Mouse (Mus musculus) WW6 (cell line): ENCODE data around the gene Igsf3.
"Not testable (repeated sequence)": the region's sequence is repeated elsewhere in the genome, so short reads cannot be mapped to it uniquely, and the experiment has no call there.

Source experiments
- DNase-seq: peaks from one replicate; pipeline ENCODE4 v3.0.0-alpha.2; 2013; ENCODE audit warnings: low read depth, low spot score

Gene Igsf3

GRCm38 (mm10) chr3:101404620-101405415, 27.9 kb downstream of the Igsf3 start:
- DNase-seq, result no peak

- DNase-seq, result no peak
Observed at GRCm38 (mm10) chr3:101405495-101405894, 28.6 kb downstream of the Igsf3 start.

GRCm38 (mm10) chr3:101406097-101406496, 29.2 kb downstream of the Igsf3 start:
- no peak for DNase-seq

- DNase-seq, result no peak
Observed at GRCm38 (mm10) chr3:101407568-101407967, 30.7 kb downstream of the Igsf3 start.

GRCm38 (mm10) chr3:101408953-101409750, 32.3 kb downstream of the Igsf3 start:
- DNase-seq, result no peak

- no peak for DNase-seq
Observed at GRCm38 (mm10) chr3:101410202-101410601, 33.3 kb downstream of the Igsf3 start.

GRCm38 (mm10) chr3:101410745-101411144, 33.9 kb downstream of the Igsf3 start:
- DNase-seq, result no peak

- DNase-seq, result no peak
Observed at GRCm38 (mm10) chr3:101411626-101412025, 34.7 kb downstream of the Igsf3 start.

GRCm38 (mm10) chr3:101412115-101412514, 35.2 kb downstream of the Igsf3 start:
- no peak for DNase-seq

- DNase-seq, result not testable (repeated sequence)
Observed at GRCm38 (mm10) chr3:101413013-101413412, 36.1 kb downstream of the Igsf3 start.

GRCm38 (mm10) chr3:101418740-101419652, 42.1 kb downstream of the Igsf3 start:
- no peak for DNase-seq

GRCm38 (mm10) chr3:101419653-101419994, 42.7 kb downstream of the Igsf3 start:
- no peak for DNase-seq

- no peak for DNase-seq
Observed at GRCm38 (mm10) chr3:101423188-101423587, 46.3 kb downstream of the Igsf3 start.

- no peak for DNase-seq
Observed at GRCm38 (mm10) chr3:101424295-101424885, 47.5 kb downstream of the Igsf3 start.

GRCm38 (mm10) chr3:101429982-101430754, 53.3 kb downstream of the Igsf3 start:
- DNase-seq, result no peak

GRCm38 (mm10) chr3:101430755-101431115, 53.9 kb downstream of the Igsf3 start:
- DNase-seq, result no peak

- no peak for DNase-seq
Observed at GRCm38 (mm10) chr3:101435672-101436071, 58.8 kb downstream of the Igsf3 start.

GRCm38 (mm10) chr3:101436469-101436868, 59.6 kb downstream of the Igsf3 start:
- DNase-seq, result no peak

GRCm38 (mm10) chr3:101437021-101437563, 60.2 kb downstream of the Igsf3 start:
- DNase-seq, result no peak

- DNase-seq, result no peak
Observed at GRCm38 (mm10) chr3:101443265-101443881, 66.5 kb downstream of the Igsf3 start.
